Mouse (Mus musculus): ENCODE data around the gene Kctd17.

The Kctd17 gene

DNA sequence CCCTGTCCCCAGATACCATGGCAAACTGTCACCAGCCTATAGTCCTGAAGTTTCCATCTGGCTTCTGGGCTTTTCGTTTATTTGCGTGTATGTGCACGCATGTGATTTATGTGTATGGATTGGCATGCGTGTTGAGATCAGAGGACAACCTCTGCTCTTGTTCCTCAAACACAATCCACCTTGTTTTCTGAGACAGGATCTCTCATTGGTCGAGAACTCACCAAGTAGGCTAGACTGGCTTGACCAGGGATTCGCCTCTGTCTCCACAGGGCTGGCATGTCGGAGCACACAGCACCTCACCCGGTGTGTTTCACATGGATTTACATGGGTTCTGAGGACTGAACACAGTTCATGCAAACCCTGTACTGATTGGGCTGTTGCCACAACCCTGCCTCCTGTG lies 14.2 kb upstream of the Kctd17 start:
- DNase-seq (ENCODE audit: low read depth, low spot score): no peak

DNA sequence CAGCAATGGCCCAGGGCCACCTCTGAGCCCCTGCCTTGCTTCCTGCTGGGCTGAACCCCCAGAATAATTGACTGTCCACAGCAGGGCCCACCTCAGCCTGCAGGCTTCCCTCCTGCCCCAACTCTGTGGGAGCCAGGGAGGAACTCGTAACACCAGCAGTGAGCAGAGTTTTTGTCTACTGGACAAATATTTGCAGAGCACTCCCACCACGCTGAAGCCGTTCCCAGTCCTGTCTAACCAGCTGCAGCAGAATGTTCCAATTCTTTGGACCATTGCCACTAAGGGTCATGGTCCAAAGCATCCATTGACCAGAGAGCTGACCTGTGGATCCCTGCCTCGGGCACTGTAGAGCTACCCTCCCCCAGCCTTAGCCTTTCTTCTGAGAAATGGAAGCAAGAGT lies 11.4 kb upstream of the Kctd17 start:
- no peak for DNase-seq (ENCODE audit: low read depth, low spot score)

DNA sequence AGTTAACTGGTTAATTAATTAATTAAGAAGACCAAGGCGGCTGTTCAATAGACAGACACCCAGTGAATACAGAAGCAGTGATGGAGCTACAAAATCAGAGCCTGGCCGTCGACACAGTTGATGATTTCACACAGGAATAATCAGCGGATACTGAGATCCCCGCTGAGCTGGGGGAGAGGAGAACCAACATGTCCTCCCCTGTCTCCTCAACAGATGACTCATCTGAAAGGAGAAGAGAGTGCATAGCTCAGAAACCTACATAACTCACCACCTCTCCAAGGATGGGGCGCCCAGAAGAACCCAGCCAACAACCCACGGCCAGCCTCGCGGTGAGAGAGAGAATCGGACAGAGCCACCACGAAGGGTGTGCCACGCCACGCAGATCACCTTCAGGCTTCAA lies 8.0 kb upstream of the Kctd17 start:
- DNase-seq (ENCODE audit: low read depth, low spot score): no peak

DNA sequence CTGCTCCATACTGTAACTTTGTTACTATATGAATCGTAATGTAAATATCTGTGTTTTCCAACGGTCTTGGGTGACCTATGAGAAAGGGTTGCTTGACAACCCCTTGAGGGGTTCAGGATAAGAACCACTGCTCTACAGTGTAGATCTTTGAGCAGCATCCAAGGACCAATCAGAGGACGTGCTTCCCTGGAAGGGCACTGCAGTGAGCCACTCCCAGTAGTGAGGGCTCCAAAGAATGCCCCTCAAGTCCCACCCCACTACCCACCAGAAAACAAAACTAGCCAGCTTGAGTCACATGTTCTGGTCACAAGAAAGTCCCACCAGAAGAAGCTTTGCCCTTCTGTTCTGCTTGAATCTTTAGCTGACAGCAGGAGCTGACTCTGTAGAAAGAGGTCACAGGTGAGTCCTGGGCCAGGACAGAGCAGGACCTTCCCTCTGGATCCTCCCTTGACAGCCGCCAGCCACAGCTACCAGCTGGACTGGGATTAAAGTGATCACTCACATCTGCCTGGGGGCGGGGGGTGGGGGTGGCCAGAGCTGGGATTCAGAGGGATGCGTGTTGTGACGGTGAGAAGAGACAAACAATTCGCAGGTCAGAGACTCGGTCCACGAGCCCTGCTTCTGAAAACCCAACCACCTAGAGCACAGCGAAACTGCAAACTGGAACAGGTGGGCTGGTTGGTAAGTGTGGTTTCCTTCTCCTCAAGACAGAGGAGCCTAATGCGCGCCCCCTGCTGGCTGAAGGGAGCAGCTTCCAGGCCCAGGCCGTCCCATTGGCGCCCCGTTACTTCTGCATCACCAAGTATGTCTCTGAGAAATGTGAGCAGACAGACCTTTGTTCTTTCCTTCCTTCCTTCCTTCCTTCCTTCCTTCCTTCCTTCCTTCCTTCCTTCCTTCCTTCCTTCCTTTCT lies 6.1 kb upstream of the Kctd17 start:
- peak; percentile 53 for DNase-seq (ENCODE audit: low read depth, low spot score)

DNA sequence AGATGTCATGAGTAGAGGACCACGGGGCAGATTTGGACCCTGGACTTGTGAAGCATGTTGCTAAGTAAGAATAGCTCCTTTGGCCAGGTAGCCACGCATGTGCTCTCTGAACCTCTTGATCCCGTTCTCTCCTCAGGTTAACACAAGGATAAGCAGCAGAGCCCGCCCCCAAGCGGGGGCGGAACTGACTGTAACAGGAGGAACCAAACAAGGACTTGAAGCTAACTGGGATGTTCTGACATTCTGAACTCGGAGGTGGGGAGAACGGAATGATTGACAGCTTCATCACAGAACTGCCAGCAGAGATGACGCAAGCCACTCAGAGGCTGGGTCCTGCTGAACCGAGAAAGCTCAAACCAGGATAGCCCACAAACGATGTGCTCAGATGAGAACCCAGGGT lies 3.9 kb upstream of the Kctd17 start:
- no peak for DNase-seq (ENCODE audit: low read depth, low spot score)

DNA sequence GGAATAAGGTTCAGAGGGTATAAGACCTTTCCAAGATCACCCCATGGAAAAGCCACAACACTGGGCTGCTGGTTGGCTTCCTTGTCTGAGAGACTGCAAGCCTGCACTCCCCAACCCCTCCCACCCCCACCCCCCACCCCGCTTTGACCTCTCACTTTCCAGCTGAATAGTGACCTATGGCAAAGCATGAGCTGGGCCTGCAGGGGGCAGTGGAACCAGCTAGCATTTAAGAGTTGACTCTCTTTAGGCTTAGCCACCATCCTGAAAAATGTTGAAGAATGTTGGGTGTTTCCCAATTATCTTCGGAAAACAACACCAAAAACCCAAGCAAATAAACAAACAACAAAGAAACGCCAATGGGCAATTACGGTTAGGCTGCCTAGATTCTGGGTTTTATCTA lies 3.1 kb upstream of the Kctd17 start:
- DNase-seq (ENCODE audit: low read depth, low spot score): no peak

DNA sequence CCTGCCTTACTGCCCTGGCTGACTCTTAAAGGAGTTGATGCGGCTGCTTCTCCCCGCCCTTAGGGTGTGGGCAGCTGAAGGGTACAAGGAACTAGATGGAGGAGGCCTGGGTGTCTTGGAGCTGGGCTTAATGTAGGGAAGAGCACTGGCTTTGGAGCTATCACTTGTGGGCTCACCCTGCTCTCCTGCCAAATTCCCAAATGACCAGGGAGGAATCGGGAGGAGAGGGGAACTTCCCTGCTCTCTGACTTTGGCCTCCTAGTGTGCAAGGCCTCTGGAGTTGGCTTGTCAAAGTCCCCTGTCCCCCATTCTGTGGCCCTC lies 735 bp downstream of the Kctd17 start:
- DNase-seq (ENCODE audit: low read depth, low spot score): no peak

DNA sequence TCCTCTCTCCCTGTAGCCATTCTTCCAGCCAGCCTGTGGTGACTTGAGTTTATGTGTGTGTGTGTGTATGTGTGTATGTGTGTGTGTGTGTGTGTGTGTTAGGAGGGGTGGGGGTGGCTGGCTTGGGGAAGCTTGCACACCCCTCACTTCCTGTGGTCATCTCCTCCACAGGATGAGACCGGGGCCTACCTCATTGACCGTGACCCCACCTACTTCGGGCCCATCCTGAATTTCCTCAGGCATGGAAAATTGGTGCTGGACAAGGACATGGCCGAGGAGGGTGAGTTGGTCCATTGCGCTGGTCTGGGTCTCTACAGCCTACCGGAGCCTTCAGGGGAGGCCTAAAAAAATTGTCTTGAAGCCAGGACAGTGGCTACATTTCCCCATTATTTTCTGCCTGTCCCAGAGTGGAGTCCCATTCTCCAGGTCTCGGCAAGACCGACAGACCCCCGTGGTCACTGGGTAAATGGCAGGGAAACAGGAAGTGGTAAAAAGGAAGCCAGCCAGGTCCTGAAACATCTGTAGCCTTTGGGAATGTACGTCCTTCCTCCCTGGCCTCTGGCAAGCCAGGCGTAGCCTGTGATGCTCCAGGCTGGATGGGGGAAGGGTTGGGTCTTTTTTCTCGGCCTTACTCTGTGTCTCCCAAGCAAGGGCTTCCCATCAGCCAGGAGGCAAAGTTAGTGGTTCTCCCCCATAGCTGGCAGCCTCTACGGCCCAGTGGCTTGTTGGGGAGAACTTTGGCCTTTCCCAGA lies 1.7 kb downstream of the Kctd17 start:
- DNase-seq (ENCODE audit: low read depth, low spot score): no peak

DNA sequence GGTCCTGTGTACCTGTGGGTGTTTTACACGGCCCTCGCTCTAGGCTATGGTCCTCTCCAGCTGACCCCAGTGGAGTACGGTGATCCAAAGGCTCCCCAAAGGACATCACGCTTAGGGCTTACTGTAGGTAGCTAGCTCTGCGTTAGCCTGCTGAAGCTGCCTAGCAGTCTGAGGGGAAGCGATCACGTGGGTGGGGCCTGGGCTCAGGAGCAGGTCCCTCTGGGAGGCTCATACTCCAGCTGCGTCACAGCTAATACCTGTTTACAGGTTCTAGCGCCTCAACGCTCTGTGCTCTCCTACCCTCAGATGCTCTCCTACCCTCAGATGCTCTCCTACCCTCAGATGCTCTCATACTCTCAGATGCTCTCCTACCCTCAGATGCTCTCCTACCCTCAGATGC lies 2.5 kb downstream of the Kctd17 start:
- no peak for DNase-seq (ENCODE audit: low read depth, low spot score)

DNA sequence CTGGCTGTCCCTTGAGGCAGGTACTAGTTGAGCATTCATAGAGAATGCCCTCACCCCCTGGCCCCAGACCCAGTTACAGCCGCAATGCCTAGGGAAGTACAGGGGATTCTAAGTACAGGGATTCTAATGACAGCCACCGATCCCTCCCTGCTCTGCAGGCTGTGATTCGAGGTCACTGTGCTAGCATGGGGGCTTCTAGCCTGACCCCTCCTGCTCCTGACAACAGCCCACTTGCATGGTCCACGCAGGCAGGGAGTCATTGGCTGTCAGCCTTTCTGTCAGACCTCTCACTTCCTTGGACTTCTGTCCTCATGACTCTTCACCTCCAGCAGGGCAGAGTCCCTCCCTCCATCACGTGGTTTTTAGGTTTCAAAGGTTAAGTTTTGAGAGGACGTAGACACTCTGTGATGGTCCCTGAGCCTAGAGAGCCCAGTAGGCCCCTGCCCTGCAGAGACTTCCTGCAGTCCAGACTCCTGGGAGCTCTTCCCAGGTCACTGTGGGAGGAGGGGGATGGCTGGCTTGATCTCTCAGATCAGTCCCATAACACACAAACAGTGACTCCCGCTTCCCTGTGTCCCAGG lies 3.3 kb downstream of the Kctd17 start:
- DNase-seq (ENCODE audit: low read depth, low spot score): no peak

DNA sequence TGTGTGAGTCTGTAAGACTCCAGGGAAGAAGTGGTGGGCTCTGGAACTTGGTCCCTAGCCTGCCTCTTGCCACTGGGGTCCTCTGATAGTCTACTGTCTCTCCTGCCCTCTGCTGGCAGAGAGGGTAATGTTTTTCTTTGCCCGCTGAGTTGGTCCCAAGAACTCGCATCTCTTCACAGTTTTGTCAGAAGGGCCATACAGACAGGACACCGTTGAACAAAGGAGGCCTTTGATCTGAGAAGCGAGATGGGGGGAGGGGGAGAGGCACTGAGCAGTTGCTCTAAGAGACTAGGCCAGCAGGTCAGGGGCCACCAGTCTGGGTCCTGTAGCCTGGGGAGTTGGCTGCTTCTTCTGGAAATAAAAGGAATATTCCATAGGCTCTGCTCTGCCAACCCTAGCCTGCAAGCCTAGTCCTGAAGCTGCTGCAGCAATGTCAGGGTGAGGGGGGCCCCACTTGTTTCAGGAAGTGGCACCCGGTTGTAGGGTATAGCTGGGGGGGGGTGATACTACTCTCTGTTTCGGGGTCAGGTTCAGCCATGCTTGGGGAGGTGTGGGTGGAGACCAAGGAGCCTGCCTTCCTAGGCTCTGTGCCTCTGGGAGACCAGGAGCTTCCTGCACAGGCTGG lies 6.6 kb downstream of the Kctd17 start:
- no peak for DNase-seq (ENCODE audit: low read depth, low spot score)

DNA sequence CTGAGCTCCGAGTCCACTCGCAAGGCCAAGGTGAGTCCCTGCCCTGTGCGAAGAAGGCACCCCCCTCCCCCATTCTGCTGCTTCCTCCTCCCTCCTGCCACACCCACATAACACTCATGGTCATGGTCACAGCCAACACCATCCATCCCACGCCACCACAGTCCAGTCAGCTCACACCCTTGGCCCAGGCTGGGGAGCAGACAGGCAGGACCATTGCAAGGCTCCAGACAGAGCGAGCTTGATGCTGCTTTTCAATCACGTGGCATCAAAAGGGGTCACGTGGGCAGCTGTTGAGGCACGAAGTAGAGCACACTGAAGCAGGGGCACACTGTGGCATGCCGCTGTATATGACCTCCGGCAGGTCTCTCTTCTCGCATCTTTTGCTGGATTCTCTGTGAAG lies 7.3 kb downstream of the Kctd17 start:
- no peak for DNase-seq (ENCODE audit: low read depth, low spot score)

DNA sequence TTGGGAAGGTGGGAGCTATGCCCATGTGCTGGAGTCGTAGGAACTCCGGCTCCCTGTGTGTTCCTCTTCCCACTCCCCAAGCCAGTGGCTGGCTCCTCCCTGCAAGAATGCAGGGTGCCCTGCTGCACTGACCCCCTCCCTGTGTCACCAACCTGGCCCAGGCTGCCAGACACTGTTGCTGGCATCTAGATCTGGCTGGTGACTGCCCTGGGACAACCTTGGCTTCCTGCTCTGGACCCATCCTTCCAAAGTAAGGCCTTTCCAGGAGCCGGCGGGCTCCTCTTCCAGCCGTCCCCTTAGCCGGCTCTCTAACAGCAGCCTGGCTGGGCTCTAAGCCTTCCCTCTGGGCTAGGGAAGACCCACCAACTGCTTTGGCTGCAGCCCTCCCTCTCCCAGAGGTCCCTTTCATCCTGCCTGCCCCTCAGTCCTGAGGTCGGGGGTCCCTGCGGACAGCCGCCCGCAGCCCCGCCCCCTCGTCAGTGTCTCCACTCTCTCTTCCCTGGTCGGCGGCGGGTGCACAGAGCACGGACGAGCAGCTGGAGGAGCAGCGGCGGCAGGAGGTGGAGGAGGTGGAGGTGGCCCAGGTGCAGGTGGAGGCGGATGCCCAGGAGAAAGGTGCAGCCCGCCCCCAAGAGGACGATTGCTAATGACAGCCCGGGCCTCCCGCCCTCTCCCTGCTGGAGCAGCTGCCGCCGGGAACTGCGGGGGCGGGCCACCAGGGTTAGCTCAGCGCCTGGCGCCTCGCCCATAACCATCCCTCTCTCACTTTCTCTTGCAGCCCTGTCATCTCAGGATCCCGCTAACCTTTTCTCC lies 8.2 kb downstream of the Kctd17 start:
- no peak for DNase-seq (ENCODE audit: low read depth, low spot score)

DNA sequence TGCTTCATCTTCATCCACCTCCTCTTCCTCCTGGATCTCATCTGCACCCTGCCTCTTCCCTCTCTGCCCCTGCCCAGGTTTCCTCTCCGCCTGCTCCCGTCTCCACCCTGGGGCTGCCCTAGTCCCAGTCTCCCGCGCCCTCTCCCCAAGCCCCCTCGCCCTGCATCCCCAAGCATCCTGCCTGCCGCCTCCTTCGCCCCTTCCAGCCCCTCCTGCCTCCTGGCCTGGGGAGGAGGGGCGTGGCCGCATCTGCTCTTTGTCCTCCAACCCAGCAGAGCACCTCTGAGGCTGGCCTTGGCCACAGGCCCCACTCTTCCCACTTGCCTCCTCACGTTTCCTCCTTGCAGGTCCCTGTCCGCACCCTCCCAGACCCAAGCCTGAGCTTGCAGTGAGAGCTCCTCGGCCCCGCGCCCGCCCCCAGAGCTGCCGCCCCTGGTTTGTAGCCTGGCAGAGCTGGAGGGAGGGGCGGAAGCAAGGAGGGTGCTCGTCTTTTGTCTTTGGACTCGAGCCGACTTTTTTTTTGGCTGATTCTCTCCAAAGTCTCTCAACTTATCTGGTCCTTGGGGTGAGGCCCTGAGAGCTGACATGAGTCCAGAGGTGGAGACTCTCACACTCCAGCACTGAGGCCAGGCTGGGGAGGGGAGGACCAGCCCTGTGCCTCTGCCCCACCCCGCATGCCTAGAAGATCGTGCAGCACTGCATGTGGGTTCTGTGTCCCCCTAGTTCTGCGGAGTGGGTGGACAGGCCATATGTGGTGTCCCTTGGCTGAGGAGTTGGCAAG lies 9.1 kb downstream of the Kctd17 start:
- DNase-seq (ENCODE audit: low read depth, low spot score): no peak

DNA sequence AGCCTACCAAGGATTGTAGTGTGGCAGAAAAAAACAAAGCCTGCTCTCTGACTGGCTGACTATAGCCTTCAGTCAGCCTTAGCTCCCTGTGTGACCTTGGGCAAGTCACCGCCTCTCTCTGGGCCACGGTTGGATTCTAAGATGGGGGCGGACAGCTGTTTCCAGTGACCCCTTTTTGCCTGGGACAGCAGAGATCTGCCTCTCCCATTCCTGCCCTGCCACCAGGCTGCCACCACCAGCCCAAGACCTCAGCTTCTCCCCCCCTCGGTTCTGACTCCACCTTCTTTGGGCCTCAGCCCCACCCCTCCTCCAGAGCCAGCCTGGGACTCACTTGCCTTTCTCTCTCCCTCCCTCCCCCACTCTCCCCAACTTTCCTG lies 9.6 kb downstream of the Kctd17 start:
- no peak for DNase-seq (ENCODE audit: low read depth, low spot score)

DNA sequence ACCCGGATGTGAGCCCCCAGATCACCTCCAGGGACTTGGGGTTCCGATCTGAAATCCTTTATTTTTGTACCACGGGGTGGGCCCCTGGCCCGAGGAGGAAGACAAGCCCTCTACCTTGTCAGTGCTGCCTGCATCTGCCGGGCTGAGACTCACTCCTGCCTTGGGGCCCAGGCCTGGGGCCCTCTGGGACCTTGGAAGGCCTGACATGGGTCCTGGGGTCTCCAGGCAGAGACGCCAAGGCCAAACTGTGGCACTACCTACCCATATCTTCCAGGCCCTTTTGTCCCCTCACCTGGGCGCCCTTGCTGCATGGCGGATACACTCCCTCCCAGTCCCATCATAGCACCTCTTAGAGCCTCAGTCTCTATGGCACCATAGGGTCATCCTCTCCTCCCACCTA lies 10.1 kb downstream of the Kctd17 start:
- DNase-seq (ENCODE audit: low read depth, low spot score): no peak

DNA sequence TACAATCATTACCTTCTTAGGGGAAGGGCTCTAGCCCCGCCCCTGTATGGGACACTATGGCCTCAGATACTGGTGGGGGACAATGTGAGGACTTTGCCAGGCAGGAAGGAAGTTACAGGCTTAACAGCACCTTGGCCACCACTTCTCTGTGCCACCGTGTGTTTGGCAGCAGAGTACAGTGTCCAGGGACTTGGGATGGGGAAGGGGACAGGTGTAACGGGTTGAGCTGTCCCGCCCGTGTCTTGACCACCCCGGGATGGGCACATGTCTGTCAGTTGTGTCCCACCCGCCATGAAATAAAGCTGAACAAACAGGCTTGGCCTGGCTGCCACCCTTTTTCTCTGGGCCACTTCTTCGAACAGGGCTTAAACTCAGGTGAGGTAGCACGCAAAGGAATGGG lies 10.6 kb downstream of the Kctd17 start:
- DNase-seq (ENCODE audit: low read depth, low spot score): no peak

DNA sequence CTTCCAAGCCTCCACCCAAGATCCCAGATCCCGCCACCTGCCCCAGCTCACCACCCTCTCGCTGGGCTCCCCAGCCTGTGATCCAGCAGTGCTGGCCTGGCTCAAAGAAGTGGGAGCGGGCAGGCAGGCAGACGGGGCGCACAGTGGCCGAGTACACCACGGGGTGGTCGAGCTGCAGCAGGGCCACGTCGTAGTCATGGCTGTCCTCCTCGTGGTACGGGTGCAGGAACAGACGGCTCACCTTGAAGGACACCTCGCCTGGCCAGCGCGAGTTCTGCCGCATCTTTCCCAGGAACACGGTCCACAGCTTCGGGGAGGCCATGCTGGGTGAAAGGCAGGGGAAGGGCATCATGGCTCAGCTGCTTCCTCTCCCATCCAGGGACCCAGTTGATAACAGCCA lies 13.9 kb downstream of the Kctd17 start:
- no peak for DNase-seq (ENCODE audit: low read depth, low spot score)

DNA sequence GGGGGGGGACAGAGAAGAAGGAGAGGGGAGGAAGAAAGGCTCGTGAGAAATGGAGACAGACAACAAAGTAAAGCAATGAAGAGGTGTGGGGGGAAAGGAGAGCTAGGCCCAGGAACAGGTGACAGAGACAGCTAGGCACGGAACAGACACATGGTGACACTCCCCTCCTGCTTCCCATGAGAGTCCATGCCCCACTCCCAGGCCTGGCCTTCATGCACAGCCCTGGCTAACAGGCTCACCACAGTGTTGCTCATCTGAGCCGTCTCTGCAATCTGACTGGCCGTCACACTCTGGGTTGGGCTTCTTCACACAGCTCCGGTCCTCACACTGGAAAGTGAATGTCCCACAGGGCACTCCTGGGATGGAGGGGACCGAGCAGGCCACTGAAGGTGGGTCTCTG lies 15.5 kb downstream of the Kctd17 start:
- no peak for DNase-seq (ENCODE audit: low read depth, low spot score)

DNA sequence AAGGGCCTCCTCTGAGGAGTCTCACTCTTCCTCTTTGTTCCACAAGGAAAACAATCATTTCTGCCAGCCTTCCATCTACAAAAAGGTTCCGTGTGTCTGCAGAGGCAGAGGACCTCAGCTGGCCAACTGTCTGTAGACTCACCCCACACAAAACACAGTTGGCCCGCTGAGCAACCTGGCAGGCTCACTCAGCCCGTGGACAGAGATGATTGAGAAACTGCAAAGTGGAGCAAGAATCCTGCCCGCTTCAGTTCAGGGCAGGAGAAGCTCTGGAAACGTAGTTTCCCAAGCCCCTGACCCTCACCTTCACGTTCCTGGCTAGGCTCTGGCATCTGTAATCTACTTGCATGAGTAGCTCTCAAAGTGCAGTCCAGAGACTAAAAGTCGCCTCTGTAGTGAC lies 18.8 kb downstream of the Kctd17 start:
- no peak for DNase-seq (ENCODE audit: low read depth, low spot score)

Data from WW6 (cell line).